Mouse (Mus musculus): ENCODE measurements around the gene Med13. TPM values are rescaled to one million over a fixed set of nuclear protein-coding genes. Genes with fewer than 3 reads are reported as not detected.
"Not testable (repeated sequence)": the region's sequence is repeated elsewhere in the genome, so short reads cannot be mapped to it uniquely, and the experiment has no call there.

The Med13 gene
- total RNA-seq, 2 experiments from 2014 or later: 49.4 to 55.0 TPM

DNA sequence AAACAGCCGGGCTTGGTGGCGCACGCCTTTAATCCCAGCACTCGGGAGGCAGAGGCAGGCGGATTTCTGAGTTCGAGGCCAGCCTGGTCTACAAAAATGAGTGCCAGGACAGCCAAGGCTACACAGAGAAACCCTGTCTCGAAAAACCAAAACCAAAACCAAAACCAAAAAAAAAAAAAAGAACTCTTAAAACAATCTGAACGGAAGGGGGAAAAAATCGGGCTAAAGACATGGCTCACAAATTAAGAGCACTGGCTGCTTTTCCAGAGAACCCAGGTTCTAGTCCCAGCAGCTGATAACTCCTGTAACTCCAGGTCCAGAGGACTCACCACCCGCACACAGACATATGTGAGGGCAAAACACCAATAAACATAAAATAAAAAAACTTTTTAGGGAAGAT is 65.2 kb downstream of the Med13 start:
- DNase-seq: not testable (repeated sequence)

DNA sequence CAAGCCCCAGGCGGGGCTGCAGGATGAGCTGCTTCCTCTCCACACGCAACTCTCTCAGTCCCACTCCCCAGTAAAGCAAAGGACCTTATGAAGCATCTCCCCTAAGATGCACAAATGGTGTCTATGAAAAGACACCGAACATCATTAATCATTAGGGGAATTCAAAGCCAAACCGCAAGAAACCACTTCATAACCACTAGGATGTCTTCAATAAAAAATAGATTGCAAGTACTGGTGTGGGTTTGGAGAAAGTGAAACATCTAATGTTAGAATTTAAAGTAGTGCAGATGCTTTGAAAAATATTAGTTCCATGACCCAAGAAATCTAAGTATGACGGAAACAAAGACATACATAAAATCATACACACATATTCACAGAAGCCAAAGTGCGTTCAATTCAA is 65.7 kb downstream of the Med13 start:
- DNase-seq: no peak

DNA sequence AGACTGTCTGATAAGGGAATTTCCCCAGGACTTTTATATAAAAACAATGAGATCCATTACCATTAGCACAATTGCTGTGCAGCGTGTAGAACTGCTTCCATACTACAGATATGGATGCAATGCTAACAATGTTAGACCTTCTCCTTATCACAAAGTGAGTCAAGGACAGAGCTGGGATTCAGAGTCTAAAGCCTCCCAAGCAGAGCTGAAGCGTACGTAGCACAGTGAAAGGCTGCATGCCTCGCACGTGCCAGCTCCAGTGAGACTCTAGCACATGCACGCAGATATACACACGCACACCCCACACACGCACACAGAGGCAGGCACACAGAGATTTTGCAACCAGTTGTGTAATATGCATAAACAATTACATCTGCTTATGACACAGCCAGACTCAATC is 71.7 kb downstream of the Med13 start:
- peak; percentile 34 for DNase-seq

DNA sequence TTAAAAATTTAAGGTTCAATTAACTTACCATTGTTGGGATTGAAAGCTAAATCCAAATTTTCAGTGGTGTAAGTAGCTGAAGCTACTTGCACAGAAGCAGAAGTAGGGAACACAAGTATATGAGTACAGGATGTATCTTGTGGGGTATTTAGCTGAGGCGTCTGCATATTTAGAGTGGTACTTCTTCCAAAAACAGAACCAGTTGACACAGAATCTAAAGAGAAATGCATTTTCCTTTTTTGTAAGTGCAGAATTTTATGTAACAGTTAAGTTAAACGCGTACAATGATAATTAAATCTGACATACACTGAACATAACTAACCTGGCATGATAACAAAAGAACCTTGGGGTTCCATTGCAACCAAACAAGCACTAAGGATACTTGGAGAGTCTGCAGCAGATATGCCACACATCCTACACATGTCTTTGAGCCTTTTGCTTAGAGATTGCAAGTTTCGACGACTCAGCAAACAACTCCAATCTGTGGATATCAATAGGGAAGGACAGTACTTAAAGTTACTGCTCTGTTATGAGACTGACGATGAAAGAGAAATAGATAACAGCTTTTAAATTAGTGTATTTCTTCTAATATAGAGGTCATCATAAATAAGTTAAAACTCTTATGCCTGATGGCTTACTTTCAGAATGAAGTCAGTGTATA is 78.8 kb downstream of the Med13 start:
- no peak for DNase-seq

DNA sequence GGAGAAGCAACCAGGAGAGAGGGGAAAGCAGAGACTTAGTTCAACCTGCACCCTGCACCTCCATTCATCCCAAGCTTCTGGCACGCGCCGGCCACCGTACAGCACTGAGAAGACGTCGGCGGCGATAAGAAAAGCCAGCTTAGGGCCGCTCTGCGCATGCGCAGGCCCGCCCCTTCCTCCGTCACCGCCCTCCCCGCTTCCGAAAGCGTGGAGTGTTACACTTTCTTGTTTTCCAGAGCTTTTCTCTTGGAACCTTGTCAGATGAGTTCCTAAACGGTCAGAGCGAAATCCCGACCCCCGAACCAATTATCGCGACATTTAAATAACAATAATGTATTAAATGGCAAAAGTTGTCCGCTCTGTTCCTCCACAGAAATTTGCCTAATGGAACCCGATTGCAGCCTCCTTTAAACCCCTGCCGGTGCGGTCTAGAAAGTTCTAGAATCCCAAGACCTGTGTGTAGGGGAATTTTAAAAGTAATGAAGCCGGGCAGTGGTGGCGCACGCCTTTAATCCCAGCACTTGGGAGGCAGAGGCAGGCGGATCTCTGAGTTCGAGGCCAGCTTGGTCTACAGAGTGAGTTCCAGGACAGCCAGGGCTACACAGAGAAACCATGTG is 99.8 kb downstream of the Med13 start, which contains the start of gene Ints2:
Ints2 (minus strand) TSS at position 116 of the 617 bp plus-strand sequence.
- DNase-seq: peak; percentile 97

DNA sequence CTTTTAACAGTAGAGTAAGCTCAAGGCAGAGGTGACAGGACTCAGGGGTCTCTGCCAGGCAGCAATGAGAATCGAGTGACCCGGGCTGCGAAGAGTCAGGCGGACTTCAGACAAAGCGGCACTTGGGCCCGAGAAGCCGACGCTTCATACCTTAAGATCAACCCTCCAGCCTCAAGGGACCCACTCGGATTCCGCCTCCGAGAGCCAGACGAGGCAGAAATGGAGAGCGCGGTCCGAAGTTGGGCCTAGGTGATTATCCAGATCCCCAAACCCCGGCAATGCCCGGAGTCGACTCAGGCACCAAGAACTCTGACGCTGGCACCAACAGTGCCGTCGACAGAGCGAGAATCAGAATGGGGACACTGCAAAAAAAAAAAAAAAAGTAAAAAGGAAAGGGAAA is 100.3 kb downstream of the Med13 start:
- DNase-seq: no peak

DNA sequence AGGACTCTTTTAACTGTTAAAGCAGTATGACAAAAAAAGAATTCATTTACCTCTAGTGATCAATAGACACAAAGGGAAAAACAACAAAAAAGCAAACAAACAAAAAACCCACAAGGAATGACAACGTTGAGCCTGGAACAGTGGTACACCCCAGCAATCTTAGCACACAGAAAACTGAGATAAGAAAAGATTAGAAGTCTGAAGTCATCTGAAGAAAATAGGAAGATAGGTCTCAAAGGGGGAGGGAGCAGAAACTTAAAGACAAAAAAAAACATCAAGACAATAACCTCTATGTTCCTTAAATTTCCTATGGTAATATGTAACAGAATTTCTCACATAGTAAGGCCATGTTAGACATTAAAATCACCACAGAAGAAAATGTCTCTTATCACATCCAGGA is 104.1 kb downstream of the Med13 start:
- no peak for DNase-seq

DNA sequence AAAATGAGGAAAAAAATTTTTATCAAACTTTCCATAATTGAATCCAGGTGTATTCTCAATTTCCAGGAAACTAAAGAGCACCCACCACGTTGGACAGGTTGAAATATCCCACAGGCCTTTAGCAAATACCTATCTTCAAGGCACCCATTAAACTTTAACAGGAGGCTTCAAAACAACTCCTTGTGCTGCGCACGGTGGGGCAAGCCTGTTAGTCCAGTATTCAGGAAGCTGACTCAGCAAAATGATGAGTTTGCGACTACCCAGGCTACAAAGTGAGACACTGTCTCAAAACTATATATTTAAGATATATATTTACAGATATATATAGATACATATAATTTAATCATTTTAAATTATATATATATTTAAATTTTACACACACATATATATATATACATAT is 125.0 kb downstream of the Med13 start:
- DNase-seq: no peak

DNA sequence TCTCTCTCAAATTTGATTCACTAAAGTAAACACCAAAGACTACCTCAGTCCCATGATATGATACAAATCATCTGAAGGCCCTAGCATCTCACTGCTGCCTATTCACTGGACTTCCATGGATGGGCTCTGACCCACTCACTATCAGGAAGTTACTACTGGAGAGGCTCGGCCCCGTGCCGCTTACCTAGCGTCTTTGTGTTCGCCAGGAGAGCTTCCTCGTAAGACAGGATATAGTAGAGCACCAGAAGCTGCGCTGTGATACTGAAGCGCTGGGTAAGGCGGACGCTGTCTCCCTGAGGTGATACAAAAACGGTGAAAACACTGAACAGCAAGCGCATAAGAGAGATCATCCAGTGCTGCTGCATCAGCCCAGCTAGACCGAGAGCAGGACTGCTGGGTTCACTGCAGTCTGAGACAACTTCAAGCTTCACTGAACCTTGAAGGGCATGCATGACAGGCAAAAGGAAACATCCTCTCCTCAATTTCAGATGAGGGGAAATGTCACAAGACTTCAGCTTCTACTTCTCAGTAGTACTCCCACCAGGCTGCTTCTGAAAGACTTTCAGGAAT is 125.5 kb downstream of the Med13 start:
- no peak for DNase-seq

DNA sequence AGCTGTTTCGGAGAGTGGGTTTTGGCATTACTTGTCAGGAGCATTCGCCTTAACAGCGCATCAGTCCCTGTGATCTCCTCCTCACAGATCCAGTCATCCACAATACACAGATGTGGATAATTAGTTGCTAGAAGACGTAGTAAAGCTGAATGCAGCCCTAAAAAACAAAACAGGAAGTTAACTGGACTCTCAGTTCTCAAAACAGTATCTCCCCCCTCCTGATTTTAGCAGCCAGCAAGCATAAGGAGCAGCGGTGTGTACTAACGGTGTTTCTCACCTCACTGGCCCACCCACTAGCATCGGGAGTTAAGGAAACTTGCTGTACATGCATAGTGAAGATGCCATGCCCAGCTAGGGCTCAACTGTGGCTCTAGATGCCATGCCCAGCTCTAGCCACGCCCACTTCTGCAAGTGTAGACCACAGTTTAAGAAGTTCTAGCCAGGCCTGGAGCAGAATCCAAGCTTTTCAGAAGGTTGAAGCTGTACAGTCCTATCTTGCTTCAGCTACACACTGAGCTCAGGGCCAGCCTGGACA is 130.7 kb downstream of the Med13 start:
- DNase-seq: no peak

DNA sequence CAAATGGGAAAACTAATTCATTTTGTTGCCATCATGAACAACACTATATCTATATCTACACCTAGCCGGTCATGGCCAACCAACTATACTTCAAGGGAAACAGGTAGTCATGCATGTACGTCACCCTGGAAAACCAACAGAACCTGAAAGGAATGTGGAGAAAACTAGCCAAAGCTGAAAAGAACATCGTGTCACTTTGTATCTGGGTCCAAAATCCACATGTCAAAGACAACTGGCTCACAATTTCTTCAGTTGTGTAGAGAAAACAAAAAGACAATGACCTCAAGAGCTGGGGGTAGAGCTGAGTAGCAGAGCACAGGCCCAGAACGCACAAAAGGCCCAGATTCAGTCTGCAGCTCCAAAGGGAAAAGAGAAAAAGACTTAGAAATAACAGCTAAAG is 131.6 kb downstream of the Med13 start:
- no peak for DNase-seq

Other genes starting within 250 kb of the Med13 start
- 1 to 10 TPM; 3.7 to 4.8 TPM for gene Brip1, start 156.4 kb downstream of the Med13 start, total RNA-seq (2021)
- gene Ints2, start 100.0 kb downstream of the Med13 start, total RNA-seq (2021): 10 to 100 TPM; 15.7 to 21.0 TPM
- gene Rnft1, start 127.1 kb upstream of the Med13 start, total RNA-seq (2021): 10 to 100 TPM; 37.2 to 37.7 TPM
- gene Rps6kb1, start 187.2 kb upstream of the Med13 start, total RNA-seq (2021): 10 to 100 TPM; 33.3 to 37.8 TPM
- 1 to 10 TPM; 7.5 to 8.2 TPM for gene Tubd1, start 187.4 kb upstream of the Med13 start, total RNA-seq (2021)